Mouse (Mus musculus) thymus, postnatal 0 days (tissue): ENCODE data around the gene Rhbdd1. TPM values are rescaled to one million over a fixed set of nuclear protein-coding genes. Genes with fewer than 3 reads are reported as not detected.

Experiments
- DNase-seq: peaks from one replicate; pipeline ENCODE4 v3.0.0-alpha.2; 2015; ENCODE audit warnings: low spot score
- polyA plus RNA-seq: library from polyadenylated mRNA; unstranded; fragments of >200 nt; fragmentation: Nextera tagmentation; extraction: Ambion mirVana; gene quantifications from 2 replicates; pipeline ENCODE4 v1.2.1, GENCODE M21; 2015

Gene Rhbdd1
- polyA plus RNA-seq, 1 experiment from 2014 or later: 7.6 TPM

GRCm38 (mm10) chr1:82291151-82291797, 25.0 kb upstream of the Rhbdd1 start, which contains the start of gene Irs1:
Gene Irs1, minus strand, starts transcription at chr1:82291416.
- DNase-seq: peak; percentile 18

DNA sequence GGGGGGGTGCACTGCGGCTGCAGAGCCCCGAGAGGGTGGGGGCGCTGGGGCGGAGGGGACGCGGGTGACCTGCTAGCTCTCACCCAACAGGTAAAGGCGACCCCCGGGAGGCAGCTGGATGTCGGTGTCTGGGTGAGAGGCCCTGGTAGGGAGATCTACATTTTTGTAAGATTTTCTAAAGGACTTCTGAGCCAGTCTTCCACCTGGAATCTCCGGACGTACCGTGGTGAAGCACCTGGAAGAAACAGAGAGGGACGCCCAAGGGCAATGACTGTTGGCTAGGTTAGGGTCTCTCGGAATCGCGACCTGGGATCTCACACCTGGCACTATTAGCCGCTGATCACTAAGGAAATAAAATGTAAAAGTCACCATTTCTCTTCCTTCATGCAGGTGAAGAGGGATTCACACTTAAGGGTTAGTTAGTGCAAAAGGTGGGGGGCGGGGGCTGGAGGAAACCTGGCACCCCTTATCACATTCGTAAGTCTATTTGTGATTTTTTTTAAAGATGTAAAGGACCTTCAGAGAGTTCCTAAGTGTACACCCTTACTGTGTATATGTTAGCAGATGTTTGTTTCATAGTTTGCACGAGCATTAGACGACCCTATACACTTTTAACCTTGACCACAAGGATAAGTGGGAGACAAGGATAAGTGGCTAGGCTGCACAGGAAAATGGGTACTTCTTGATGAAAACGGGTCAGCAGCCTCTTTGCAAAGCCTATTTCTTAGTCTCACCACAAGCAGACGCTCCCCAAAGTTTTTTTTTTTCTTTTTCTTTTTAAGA, 24.1 kb upstream of the Rhbdd1 start:
- no peak for DNase-seq

GRCm38 (mm10) chr1:82292771-82293170, 23.5 kb upstream of the Rhbdd1 start:
- DNase-seq: peak; percentile 52

GRCm38 (mm10) chr1:82294102-82294501, 22.1 kb upstream of the Rhbdd1 start:
- DNase-seq: peak; percentile 52

GRCm38 (mm10) chr1:82298586-82298985, 17.7 kb upstream of the Rhbdd1 start:
- peak; percentile 19 for DNase-seq

GRCm38 (mm10) chr1:82304483-82304882, 11.8 kb upstream of the Rhbdd1 start:
- no peak for DNase-seq

DNA sequence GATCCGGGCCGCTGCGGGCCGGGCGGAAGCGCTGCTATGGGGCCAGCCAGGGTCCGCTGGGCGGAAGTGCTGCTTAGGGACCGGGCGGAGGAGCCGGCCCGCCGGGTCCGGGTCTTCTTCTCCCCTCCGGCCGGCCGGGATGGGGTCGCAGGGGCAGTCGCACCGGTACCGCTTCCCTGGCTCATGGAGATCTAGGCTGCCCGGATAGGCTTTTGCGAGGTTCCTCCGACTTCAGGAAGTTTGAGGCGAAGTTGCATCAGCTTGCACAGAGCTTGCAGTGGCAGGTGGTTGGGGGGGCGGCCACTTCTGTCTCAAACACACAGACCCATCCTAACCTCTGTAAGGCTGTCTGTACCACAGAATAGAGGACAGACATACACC, 484 bp downstream of the Rhbdd1 start:
- DNase-seq: no peak

- no peak for DNase-seq
Observed at GRCm38 (mm10) chr1:82320456-82320855, 4.2 kb downstream of the Rhbdd1 start.

- no peak for DNase-seq
Observed at GRCm38 (mm10) chr1:82320864-82321263, 4.6 kb downstream of the Rhbdd1 start.

DNA sequence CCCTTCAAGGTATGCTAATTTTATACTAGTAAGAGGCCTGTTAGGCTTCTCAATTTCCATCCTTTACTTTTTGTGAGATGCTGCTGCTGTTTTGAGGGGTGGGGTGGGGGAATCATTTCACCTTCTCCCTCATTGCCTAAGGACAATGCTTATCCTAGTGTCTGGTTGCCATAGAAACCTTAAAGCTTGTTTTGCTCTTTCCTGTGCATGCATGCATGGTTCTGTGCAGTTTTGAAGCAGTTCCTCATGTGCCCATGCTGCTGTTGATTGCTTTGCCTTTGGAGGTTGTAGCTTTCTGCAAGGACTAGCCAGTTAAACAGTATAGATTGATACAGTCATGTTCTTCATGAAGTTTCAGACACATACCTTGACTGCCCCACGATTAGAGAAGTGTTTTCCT, 5.2 kb downstream of the Rhbdd1 start:
- no peak for DNase-seq

- DNase-seq: no peak
Observed at GRCm38 (mm10) chr1:82324131-82324785, 8.0 kb downstream of the Rhbdd1 start.

DNA sequence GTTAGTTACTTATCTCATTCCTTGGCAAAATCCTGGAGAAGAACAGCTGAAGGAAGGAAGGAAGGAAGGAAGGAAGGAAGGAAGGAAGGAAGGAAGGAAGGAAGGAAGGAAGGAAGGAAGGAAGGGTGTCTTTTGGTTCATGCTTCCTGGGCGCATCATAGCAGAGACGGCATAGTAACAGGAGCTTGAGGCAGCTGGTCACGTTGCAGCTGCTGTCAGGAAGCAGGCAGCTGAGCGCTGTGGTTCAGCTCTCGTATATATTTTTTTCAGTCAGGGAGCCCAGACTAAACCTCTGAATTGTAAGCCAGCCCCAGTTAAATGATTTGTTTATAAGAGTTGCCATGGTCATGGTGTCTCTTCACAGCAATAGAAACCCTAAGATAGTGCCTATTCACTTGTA, 9.9 kb downstream of the Rhbdd1 start:
- DNase-seq: no peak

DNA sequence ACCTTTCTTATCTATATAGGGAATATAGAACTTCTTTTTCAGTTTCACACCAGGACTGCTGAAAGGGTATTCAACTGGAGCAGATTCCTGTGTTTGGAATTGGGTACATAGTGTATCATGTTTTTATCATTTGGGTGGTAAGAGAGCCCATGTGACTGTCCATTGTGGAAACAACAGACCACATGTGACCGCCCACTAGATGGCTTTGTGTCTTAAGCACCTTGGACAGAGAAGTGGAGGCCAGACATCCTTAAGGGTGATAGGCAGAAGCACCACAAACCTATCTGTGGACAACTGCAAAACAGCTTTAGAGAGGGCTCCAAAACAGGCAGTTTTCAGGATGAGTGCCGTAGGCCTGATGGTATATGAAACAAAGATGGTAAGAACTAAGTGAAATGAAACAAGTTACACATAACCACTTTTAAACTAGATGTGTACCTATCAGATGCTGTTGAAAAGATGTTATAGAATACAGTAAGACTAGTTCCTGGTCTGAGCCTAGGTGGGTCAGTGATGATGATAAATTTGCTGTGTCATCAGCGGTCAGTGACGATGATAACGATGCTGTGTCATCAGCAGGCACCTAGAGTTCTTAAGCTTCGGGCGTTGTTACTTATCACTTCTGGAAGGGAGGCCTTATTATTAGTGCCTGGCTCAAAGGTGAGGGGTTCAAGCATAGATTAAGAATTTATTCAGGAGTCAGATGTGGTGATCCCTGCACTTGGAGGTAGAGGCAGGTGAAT, 12.0 kb downstream of the Rhbdd1 start:
- DNase-seq: no peak

DNA sequence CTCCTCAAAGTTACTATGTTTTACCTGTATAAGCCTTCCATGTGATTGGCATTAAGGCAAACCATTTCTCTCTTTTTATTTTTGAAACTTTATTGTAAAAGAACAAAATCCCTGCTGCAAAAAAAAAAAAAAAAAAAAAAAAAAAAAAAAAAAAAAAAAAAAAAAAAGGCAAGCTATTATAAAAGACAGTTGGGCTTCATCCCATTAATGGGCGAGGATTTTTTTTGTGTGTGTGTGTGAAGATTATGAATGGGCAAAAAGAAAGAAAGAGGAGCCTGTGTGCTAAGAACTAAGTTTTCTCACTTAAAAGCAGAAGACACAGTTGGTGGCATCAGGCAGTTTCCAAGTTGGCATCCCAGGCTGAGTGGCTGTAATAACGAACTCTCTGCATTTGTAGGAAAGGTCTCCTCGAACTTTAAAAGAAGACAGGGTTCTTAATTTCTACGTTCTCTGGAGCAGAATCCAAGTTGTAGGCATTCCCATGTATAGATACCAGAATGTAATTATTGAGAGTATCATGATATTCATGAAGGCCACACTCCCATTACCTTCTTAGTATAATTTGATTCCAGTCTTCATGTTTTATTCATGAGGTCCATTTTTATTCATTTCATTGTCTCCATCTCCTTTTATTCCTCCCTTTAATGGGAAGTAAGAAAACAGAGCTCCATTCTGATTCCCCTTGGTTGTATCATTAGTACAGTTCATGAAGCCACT, 13.1 kb downstream of the Rhbdd1 start:
- DNase-seq: no peak

- no peak for DNase-seq
Observed at GRCm38 (mm10) chr1:82329954-82330247, 13.6 kb downstream of the Rhbdd1 start.

GRCm38 (mm10) chr1:82334506-82334905, 18.3 kb downstream of the Rhbdd1 start:
- DNase-seq: no peak

DNA sequence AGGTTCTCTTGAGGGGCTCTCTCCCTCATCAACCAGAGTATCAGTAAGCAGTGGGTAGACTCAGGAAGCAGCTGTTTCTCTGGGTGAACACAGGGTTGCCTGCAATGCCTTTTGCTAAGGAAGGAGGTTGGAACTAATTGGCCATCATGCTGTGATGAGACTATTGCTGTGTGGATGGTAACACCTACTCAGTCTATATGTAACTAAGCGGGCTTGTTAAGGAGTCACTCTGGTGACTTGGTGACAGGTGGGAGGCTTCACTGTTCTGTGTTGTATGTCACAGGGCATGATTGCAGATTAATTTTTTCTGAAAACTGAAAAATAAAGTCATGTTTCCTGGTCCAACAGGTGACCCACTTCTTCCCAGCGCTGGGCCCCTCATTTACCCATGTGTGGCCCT, 36.8 kb downstream of the Rhbdd1 start:
- no peak for DNase-seq

GRCm38 (mm10) chr1:82353755-82354154, 37.5 kb downstream of the Rhbdd1 start:
- DNase-seq: no peak

DNA sequence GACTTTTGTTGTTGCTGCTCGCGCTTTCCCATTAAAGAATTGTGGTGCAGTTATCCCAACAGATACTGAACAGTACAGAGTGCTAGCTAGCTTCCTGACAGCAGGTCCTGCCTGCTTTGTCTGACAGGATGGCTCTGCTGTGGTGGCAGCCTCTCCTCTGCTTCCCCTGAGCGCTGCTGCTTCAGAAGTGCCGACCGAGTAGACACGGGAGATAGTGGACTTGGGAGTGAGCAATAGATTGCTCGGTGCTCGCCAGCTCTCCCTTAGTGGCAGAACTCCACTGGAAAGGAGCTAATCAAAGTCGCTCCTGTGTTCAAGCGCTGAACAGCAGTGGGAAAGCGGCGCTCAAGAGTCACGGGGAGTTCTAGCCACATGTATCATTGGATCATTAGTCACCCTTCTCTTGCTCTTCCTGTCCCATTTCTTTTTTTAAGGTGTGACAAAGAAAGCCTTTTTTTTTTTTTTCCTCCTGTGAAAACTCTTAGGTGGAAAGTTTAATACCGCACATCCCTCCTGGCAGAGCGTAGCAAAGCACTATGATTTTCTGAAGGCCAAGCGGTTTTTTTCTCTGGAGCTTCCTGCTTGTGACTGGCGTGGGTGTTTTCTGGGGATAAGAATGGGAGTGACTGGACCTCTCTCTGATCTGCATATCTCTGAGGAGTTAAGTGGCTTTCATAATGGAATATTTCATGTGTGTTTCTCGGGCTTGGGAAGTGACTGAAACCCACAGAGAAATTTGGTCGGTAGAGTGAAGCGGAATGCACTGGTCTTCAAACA, 42.8 kb downstream of the Rhbdd1 start:
- no peak for DNase-seq

- no peak for DNase-seq
Observed at GRCm38 (mm10) chr1:82359648-82360026, 43.4 kb downstream of the Rhbdd1 start.

GRCm38 (mm10) chr1:82361240-82361639, 45.0 kb downstream of the Rhbdd1 start:
- DNase-seq: no peak
